Mouse (Mus musculus): Measurements from ENCODE around the gene Nop14. TPM values are rescaled to one million over a fixed set of nuclear protein-coding genes. Genes with fewer than 3 reads are reported as not detected.

Gene Nop14
- total RNA-seq (2021), result 10 to 100 TPM; 11.0 to 14.4 TPM
- long read RNA-seq, experiment 1, transcript Nop14-201 (18 exons, 2,702 nt), result major isoform, 23 of 25 reads
- long read RNA-seq, experiment 1, partial matches to known transcripts, result 2 of 25 reads
- long read RNA-seq, experiment 1, other reads (novel, unspliced or antisense), result 0 of 25 reads
- long read RNA-seq, experiment 2, transcript Nop14-201 (18 exons, 2,702 nt), result major isoform, 17 of 17 reads
- long read RNA-seq, experiment 2, partial matches to known transcripts, result 0 of 17 reads
- long read RNA-seq, experiment 2, other reads (novel, unspliced or antisense), result 0 of 17 reads

- peak; percentile 99 for DNase-seq
These were observed at the start of gene Nop14, which contains the start of gene Grk4 for GRCm38 (mm10) chr5:34659686-34660590. Nop14 (minus strand) TSS chr5:34660148. Grk4 (plus strand) TSS chr5:34660379.

GRCm38 (mm10) chr5:34708436-34708835, 48.5 kb upstream of the Nop14 start:
- no peak for DNase-seq

GRCm38 (mm10) chr5:34695521-34695920, 35.6 kb upstream of the Nop14 start:
- no peak for DNase-seq

GRCm38 (mm10) chr5:34692782-34693181, 32.8 kb upstream of the Nop14 start:
- DNase-seq, result no peak

- DNase-seq, result no peak
These were observed 29.9 kb upstream of the Nop14 start for GRCm38 (mm10) chr5:34689868-34690267.

- no peak for DNase-seq
These were observed 10.3 kb upstream of the Nop14 start for GRCm38 (mm10) chr5:34670280-34670679.

GRCm38 (mm10) chr5:34669493-34669892, 9.5 kb upstream of the Nop14 start:
- no peak for DNase-seq

- DNase-seq, result no peak
These were observed 3.3 kb upstream of the Nop14 start for GRCm38 (mm10) chr5:34663231-34663630.

GRCm38 (mm10) chr5:34661909-34662308, 2.0 kb upstream of the Nop14 start:
- no peak for DNase-seq

- no peak for DNase-seq
These were observed 713 bp upstream of the Nop14 start for GRCm38 (mm10) chr5:34660591-34661130.

GRCm38 (mm10) chr5:34657556-34657955, 2.4 kb downstream of the Nop14 start:
- DNase-seq, result no peak

- DNase-seq, result no peak
These were observed 5.1 kb downstream of the Nop14 start for GRCm38 (mm10) chr5:34654881-34655280.

- no peak for DNase-seq
These were observed 7.0 kb downstream of the Nop14 start for GRCm38 (mm10) chr5:34652961-34653360.

GRCm38 (mm10) chr5:34647581-34647980, 12.4 kb downstream of the Nop14 start:
- peak; percentile 67 for DNase-seq

GRCm38 (mm10) chr5:34642932-34643331, 17.0 kb downstream of the Nop14 start:
- no peak for DNase-seq

GRCm38 (mm10) chr5:34641991-34642390, 18.0 kb downstream of the Nop14 start:
- DNase-seq, result no peak

GRCm38 (mm10) chr5:34637591-34638156, 22.3 kb downstream of the Nop14 start:
- DNase-seq, result no peak

- peak; percentile 76 for DNase-seq
These were observed 23.3 kb downstream of the Nop14 start, which contains the start of gene Mfsd10 for GRCm38 (mm10) chr5:34636481-34637287. Mfsd10 (minus strand) TSS chr5:34637212.

GRCm38 (mm10) chr5:34635665-34636192, 24.2 kb downstream of the Nop14 start:
- DNase-seq, result no peak

- DNase-seq, result no peak
These were observed 25.1 kb downstream of the Nop14 start for GRCm38 (mm10) chr5:34634746-34635400.

- DNase-seq, result peak; percentile 51
These were observed 26.3 kb downstream of the Nop14 start for GRCm38 (mm10) chr5:34633641-34634040.
